Mouse (Mus musculus) ES-Bruce4 (cell line): ENCODE measurements around the gene Ttll11.

Experiments used
- EP300 ChIP-seq: IDR thresholded peaks from 2 replicates; pipeline ENCODE4 v1.6.1; 2011; ENCODE audit warnings: low read depth, low read length; ENCODE audit not compliant: insufficient read depth
- POLR2A ChIP-seq: IDR thresholded peaks from one replicate; pipeline ENCODE4 v1.8.1; 2011; ENCODE audit warnings: low read length; ENCODE audit not compliant: insufficient read depth

GRCm38 (mm10) chr2:35998416-35998815 is 18.7 kb upstream of the Ttll11 start:
- no peak for TF ChIP-seq POLR2A
- no peak for TF ChIP-seq EP300
